Mouse (Mus musculus) heart, embryonic 15.5 days (tissue): ENCODE measurements around the gene H2al2c. TPM values are rescaled to one million over a fixed set of nuclear protein-coding genes. Genes with fewer than 3 reads are reported as not detected.
"Not testable (repeated sequence)": the region's sequence is repeated elsewhere in the genome, so short reads cannot be mapped to it uniquely, and the experiment has no call there.

Experiments
- ATAC-seq: fragments of 200-750 bp; cut with Nextera tagmentation; replicated peaks from 2 replicates; pipeline ENCODE4 v1.8.0; 2017; ENCODE audit warnings: low read depth, moderate TSS enrichment; ENCODE audit not compliant: insufficient number of reproducible peaks, insufficient read depth, low FRiP score
- H3K27ac ChIP-seq: fragments of 300-500 bp; sonication (generic); 2 replicates; pipeline ENCODE4 v1.5.1; 2015; ENCODE audit warnings: mild to moderate bottlenecking, inconsistent platforms
- H3K27me3 ChIP-seq: fragments of 300-500 bp; sonication (generic); 2 replicates; pipeline ENCODE4 v1.6.1; 2015; ENCODE audit warnings: inconsistent platforms
- H3K36me3 ChIP-seq: fragments of 300-500 bp; sonication (generic); 2 replicates; pipeline ENCODE4 v1.6.1; 2015; ENCODE audit warnings: mild to moderate bottlenecking, inconsistent platforms
- H3K4me1 ChIP-seq: fragments of 300-500 bp; sonication (generic); replicated peaks from 2 replicates; pipeline ENCODE4 v1.6.1; 2015; ENCODE audit warnings: inconsistent platforms
- H3K4me2 ChIP-seq: fragments of 300-500 bp; sonication (generic); 2 replicates; pipeline ENCODE4 v1.6.1; 2015; ENCODE audit warnings: inconsistent platforms, mild to moderate bottlenecking, moderate library complexity
- H3K4me3 ChIP-seq: fragments of 300-500 bp; sonication (generic); 2 replicates; pipeline ENCODE4 v1.5.1; 2015; ENCODE audit warnings: mild to moderate bottlenecking, inconsistent platforms
- H3K9ac ChIP-seq: fragments of 300-500 bp; sonication (generic); 2 replicates; pipeline ENCODE4 v1.6.1; 2015; ENCODE audit warnings: mild to moderate bottlenecking, inconsistent platforms
- H3K9me3 ChIP-seq: fragments of 300-500 bp; sonication (generic); replicated peaks from 2 replicates; pipeline ENCODE4 v1.6.1; 2016; ENCODE audit warnings: inconsistent platforms
- WGBS: fragments of 180-500 bp; shearing (Covaris S2); methylation state at CpG from one replicate; pipeline ENCODE4 v1.1.7; 2015; ENCODE audit warnings: mixed read lengths; 5-methylcytosine and 5-hydroxymethylcytosine counted together
- polyA plus RNA-seq: library from polyadenylated mRNA; unstranded; fragments of >200 nt; fragmentation: Nextera tagmentation; extraction: Ambion mirVana; gene quantifications from 2 replicates; pipeline ENCODE4 v1.2.1, GENCODE M21; 2015

Gene H2al2c
- not detected in 2 replicates for polyA plus RNA-seq

DNA sequence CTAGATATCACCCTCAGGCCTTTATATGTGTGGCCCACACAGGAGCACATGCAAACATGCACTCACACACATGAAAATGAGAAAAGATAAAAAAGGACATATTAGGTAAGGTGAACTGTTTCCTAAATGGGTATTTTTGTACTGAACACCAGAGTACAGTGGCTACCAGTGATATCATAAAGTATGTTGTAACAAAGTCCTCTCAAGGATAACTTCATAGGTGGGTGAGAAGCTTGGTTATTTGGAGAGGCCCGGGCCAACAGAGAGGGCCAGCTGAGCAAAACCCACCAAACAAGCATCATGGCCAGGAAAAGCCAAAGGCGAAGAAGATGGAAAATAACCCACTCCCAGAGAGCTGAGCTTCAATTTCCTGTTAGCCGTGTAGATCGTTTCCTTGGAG lies at the start of gene H2al2c:
Gene H2al2c, plus strand, starts transcription at position 301 of the 400 bp plus-strand sequence.
- ATAC-seq, H3K36me3 ChIP-seq, H3K27ac ChIP-seq, H3K9me3 ChIP-seq, H3K4me1 ChIP-seq, H3K4me2 ChIP-seq, H3K9ac ChIP-seq, H3K27me3 ChIP-seq, H3K4me3 ChIP-seq: not testable (repeated sequence)
- WGBS, result no CpG with 5 or more reads among the region's 4 CpGs

Other genes starting within 250 kb of the H2al2c start
- not detected in 2 replicates for gene Sry, start 64.6 kb downstream of the H2al2c start, polyA plus RNA-seq
- gene H2al2b, start 121.6 kb downstream of the H2al2c start, polyA plus RNA-seq, result not detected in 2 replicates
- gene Gm4064, start 197.1 kb downstream of the H2al2c start, polyA plus RNA-seq, result not detected in 2 replicates
- not detected in 2 replicates for gene Rbmy, start 231.6 kb downstream of the H2al2c start, polyA plus RNA-seq
- gene Gm10256, start 231.6 kb downstream of the H2al2c start, polyA plus RNA-seq, result not detected in 2 replicates